Mouse (Mus musculus) CD4-positive, CD25-positive, alpha-beta regulatory T cell, adult 2 months (primary cell): Measurements from ENCODE around the gene Zyg11a.
"Not testable (repeated sequence)": the region's sequence is repeated elsewhere in the genome, so short reads cannot be mapped to it uniquely, and the experiment has no call there.

Experiments used
- DNase-seq: peaks from one replicate; pipeline ENCODE4 v3.0.0-alpha.2; 2012; ENCODE audit warnings: low read depth, low spot score

Zyg11a gene

GRCm38 (mm10) chr4:108217332-108218179, at the start of gene Zyg11a:
Gene Zyg11a (minus strand): TSS chr4:108218048.
- peak; percentile 15 for DNase-seq

- DNase-seq: no peak
Measured at GRCm38 (mm10) chr4:108265774-108266173, 47.9 kb upstream of the Zyg11a start.

- peak; percentile 26 for DNase-seq
Measured at GRCm38 (mm10) chr4:108253317-108253716, 35.5 kb upstream of the Zyg11a start.

- DNase-seq: no peak
Measured at GRCm38 (mm10) chr4:108250501-108250900, 32.7 kb upstream of the Zyg11a start.

GRCm38 (mm10) chr4:108249314-108249713, 31.5 kb upstream of the Zyg11a start:
- DNase-seq: no peak

- DNase-seq: no peak
Measured at GRCm38 (mm10) chr4:108233654-108234053, 15.8 kb upstream of the Zyg11a start.

- DNase-seq: no peak
Measured at GRCm38 (mm10) chr4:108225341-108225872, 7.6 kb upstream of the Zyg11a start.

- no peak for DNase-seq
Measured at GRCm38 (mm10) chr4:108222507-108222906, 4.7 kb upstream of the Zyg11a start.

GRCm38 (mm10) chr4:108219019-108219418, 1.2 kb upstream of the Zyg11a start:
- no peak for DNase-seq

- no peak for DNase-seq
Measured at GRCm38 (mm10) chr4:108213023-108213422, 4.8 kb downstream of the Zyg11a start.

GRCm38 (mm10) chr4:108204629-108205028, 13.2 kb downstream of the Zyg11a start:
- DNase-seq: no peak

GRCm38 (mm10) chr4:108199236-108199635, 18.6 kb downstream of the Zyg11a start:
- DNase-seq: no peak

- DNase-seq: no peak
Measured at GRCm38 (mm10) chr4:108196277-108196855, 21.5 kb downstream of the Zyg11a start.

- no peak for DNase-seq
Measured at GRCm38 (mm10) chr4:108192821-108193323, 25.0 kb downstream of the Zyg11a start.

GRCm38 (mm10) chr4:108182278-108182677, 35.6 kb downstream of the Zyg11a start:
- no peak for DNase-seq

- no peak for DNase-seq
Measured at GRCm38 (mm10) chr4:108168056-108168455, 49.8 kb downstream of the Zyg11a start.

- no peak for DNase-seq
Measured at GRCm38 (mm10) chr4:108166874-108167273, 51.0 kb downstream of the Zyg11a start.

- peak; percentile 29 for DNase-seq
Measured at GRCm38 (mm10) chr4:108165152-108165895, 52.5 kb downstream of the Zyg11a start, which contains the start of gene Echdc2. Gene Echdc2 (plus strand): TSS chr4:108165437.

- no peak for DNase-seq
Measured at GRCm38 (mm10) chr4:108163291-108163690, 54.6 kb downstream of the Zyg11a start.

GRCm38 (mm10) chr4:108161936-108162335, 55.9 kb downstream of the Zyg11a start:
- DNase-seq: no peak

GRCm38 (mm10) chr4:108155141-108155540, 62.7 kb downstream of the Zyg11a start:
- not testable (repeated sequence) for DNase-seq

- not testable (repeated sequence) for DNase-seq
Measured at GRCm38 (mm10) chr4:108145554-108145953, 72.3 kb downstream of the Zyg11a start.
